Mouse (Mus musculus) WW6 (cell line): ENCODE results near the gene Ndufa4l2.

Experiments used
- DNase-seq: peaks from one replicate; pipeline ENCODE4 v3.0.0-alpha.2; 2013; ENCODE audit warnings: low read depth, low spot score

Ndufa4l2 gene

DNA sequence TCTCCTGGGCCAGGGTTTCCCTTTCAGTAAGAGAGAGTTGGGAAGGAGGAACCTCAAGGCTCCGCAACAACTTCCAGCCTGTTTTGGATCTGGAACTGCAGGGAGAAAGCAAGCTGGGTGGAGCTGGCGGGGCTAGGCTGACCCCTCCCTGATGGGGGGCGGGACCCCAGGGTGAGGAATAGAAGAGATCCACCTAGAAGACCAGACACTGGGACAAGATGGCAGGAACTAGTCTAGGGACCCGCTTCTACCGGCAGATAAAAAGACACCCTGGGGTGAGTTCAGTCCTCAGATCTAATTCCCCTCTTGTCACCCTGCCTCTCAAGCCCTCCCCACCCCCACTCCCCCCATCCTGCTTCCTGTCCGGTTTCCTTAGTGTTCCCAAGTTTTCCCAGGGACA lies at the start of gene Ndufa4l2:
Ndufa4l2 (plus strand) TSS at position 204 of the 400 bp plus-strand sequence.
- DNase-seq = no peak

DNA sequence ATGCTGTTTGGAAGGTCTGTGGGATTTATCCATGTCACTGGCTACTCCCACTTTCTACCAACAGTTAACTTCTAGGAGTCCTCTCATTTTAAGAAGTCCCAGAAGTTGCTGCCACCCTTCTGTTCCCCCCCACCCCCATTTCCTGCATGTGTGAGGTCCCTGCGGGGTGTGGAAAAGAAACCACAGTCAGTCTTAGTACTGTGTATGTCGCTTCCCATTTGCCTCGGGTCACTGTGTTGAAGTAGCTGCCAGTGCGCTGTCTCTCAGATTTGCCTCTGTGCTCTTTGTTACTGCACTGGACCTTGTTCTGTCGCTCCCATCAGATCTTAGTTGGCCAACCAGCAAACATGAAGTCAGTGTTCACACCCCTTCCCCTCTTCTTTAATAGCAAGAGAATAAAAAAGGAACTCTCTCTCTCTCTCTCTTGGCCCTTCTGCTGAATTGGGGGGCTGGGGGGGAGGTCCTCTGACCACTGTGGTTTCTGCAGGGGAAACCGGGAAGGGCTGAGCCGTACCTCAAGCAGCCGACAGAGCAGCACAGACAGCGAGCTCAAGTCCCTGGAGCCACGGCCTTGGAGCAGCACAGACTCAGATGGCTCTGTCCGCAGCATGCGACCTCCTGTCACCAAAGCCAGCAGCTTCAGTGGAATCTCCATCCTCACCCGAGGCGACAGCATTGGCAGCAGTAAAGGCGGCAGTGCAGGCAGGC lies 43.3 kb upstream of the Ndufa4l2 start:
- no peak for DNase-seq

DNA sequence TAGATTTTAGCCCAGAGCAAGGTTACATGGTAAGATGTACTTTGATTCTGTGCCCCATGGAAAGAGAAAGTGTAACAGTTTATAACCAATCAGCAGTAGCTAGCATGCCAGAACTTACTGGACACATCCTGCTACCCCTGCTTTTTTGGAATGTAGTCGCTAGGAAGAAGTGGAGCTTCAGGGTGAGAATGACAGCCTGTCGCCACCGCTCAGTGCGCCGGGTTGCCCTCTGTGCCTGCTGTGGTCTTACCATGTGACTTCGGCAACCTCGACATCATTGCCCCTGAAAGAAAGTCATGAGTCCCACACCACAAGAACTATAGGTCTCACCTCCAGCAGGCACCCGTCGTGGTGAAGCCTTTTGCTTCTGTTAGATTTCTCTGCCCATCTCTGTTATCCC lies 42.0 kb upstream of the Ndufa4l2 start:
- no peak for DNase-seq

DNA sequence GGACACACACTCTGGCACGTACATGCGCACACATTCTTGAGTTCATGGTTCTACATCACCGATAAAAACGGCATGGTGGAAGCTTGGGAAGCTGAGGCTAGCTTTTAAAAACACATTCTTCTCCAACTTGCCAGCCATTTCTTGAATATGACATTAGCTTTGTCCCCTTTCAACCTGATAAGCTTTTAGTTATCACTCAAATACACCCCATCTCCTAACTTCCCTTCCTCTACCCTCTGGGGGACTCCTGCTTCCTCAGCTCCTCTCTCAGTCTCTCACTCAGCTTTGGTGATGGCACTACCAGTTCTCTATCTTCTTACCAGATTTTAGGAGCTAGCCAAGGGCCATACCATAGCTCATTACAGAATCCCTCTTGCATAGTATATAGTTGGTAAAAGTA lies 39.6 kb upstream of the Ndufa4l2 start:
- DNase-seq = no peak

DNA sequence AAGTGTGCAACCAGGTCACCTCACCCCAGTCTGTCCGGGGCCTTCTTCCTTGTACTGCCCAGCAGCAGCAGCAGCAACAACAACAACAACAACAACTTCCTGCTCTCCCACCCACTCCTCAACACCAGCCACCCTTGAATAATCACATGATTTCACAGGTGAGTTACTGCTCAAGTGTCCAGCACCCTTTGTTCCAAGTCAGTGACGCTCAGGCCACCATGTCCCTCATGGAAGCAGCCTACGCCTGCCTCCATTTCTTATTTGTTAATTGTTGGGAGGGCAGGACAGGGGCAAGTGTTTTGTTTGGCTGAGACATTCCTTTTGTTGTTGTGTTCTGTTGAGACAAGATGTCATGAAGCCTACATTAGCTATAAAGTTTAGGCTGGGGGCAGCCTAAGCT lies 38.2 kb upstream of the Ndufa4l2 start:
- DNase-seq = no peak

DNA sequence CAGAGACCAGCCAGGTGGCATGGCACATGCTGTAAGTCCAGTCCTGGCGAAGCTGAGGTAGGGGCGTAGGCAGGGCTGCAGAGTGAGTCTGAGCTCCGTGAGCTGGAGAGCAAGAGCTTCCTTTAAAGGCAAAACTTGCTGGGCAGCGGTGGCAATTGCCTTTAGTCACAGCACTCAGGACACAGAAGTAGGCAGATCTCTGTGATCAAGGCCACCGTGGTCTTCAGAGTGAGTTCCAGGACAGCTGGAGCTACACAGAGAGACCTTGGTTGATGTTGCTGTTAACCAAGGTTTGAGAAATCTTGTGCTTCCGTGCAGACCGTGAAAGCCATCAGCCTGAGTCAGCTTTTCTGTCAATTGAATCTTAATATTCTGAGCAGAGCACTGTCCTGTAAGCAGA lies 37.5 kb upstream of the Ndufa4l2 start:
- DNase-seq = no peak

DNA sequence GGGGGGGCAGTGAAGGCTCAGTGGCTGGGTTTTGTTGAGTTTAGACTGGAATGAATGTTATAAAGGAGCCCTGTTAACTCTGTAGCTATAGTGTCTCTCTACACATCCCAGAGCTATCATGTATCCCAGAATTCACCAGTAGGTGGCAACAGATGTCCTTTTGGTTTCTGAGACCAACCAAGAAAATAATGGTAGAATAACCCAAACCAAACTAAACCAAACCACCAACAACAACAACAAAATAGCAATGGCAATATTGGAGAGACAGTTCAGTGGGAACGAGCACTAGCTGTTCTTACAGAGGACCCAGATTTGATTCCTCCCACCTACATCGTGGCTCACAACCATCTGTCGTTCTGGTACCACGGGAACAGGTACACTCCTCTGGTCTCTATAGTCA lies 35.6 kb upstream of the Ndufa4l2 start:
- DNase-seq = no peak

DNA sequence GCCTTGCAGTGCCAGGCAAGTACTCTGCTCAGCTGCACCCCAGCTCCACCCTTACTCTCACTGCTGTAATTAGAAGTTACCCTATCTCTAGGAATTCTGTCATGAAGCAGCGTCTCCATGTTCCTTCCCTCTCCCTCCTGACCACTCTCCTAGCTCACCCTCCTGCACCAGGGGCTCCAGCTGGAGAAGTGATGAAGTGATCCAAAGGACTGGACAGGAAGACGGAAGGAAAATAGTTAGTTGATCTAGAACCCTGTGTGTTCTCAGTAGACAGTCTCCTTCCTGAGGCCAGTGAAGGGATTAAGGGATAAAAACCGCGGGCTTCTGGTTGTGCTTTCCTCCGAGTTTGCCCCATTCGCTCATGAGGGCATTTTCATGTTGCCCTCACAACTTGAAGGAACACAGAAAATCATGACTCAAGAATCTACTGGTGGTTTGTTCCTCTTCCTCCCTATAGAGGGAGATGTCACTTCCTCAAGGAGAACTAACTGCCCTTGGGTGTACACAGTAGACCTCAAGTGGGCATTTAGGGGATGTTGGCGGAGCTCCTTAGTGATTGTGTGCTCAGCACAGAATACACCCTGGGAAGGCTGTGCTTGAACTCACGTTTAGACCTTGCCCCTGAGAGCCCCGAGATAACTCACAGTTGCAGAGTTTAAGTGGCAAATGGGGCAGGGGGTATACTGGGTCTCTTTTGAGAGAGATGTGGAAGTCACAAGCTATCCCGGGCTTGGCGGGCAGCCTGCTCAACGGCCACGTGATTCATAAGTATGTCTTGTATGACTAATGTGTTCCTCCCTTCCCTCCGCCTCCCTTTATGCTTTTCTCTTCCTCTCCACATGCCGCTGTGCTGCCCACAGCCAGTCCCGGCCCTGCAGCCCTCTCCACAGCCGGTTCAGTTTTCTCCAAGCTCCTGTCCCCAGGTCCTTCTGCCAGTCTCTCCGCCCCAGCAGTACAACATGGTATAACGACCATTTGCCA lies 33.6 kb upstream of the Ndufa4l2 start:
- DNase-seq = no peak

DNA sequence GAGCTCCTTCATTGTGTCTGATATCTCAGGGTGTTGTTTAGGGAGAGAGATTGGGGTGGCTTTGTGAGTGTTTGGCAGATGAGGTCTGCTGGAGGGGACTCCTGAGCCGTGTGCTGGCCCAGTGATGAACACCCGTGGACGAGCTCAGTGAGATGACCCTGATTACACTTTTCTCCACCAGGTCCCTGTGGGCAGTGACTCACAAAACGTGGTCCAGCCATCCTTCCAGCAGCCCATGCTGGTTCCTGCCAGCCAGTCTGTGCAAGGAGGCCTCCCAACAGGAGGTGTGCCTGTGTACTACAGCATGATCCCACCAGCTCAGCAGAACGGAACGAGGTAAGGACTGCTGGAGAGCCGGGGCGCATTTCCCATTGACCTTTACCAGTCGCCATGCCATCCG lies 29.5 kb upstream of the Ndufa4l2 start:
- no peak for DNase-seq

DNA sequence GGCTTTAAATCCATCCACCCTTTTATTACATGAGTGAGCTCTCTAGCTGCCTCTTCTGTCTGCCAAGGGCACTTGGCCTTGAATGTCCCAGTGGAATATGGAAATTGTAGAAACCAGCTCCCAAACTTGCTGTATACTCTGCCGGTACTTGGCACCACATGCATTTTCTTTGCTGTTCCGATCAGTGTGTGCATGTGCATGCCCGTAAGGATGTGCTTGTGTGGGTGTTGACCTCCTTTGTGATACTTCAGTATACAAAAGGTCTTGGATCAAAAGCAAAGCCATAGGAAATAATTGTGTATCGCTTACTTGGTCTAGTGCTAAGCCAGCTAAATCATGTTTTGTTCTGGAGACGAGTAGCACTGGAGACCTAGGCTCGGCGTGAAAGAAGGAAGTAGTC lies 25.9 kb upstream of the Ndufa4l2 start:
- no peak for DNase-seq

DNA sequence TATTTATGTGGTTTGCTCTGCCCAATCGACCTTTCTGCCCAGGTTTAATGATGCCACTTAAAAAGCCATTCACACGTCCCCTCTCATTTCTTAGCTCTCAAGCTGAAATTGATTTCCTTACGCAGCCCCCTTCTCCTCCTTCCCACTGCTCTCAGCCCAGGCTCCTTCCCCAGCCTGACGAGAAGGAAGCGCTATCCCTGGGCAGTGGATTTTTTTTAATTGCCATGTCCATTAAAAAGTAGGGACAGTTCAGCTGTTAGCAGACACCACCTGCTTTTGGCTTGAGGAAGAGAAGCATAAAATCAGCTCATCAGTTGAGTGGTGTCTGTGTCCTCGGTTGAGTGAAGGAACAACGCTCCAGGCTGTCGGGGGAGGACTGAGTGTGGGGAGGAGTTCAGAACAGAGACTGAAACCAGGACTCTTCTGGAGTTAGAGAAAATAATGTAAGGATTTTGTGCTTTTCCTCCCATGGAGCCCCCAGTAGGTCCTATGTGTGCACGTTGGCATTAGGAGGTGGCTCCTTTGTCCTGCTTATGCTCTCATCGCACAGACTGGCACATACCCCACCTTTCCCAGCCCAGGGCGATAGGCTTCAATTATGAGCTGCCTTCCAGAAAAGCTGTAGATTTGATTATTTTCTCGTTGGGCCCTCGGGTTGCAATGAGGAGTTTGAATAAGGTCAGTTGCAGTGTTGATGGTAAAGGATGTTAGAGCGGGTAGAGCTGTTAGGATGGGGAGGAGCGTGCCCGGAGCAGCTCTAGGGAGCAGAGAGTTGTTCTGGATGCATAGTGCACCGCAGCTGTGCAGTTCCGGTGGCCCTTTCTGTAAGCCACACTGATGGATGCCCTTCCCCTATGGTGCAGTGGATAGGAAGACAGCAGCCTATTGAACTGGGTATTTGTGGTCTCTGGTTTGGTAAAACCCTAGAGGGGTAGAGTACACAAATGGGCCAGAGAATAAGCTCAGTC lies 24.3 kb upstream of the Ndufa4l2 start:
- no peak for DNase-seq

DNA sequence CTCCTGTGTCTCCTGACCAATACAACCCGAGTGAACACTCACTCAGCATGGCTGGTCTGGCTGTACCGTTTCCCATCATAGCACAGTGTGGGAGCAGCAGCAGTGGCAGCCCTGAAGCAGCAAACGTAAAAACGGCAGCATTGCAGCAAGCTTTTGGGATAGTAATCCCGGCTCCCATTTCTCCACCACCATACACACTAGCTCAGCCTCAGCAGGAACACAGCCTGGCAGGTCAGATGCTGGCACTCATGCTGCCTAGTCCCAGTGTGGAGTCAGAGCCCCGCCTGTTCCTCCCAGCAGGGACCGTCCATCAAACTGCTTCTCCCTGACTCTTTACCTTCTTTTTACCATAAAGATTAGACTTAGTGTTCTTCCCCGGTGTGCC lies 23.6 kb upstream of the Ndufa4l2 start:
- DNase-seq = no peak

DNA sequence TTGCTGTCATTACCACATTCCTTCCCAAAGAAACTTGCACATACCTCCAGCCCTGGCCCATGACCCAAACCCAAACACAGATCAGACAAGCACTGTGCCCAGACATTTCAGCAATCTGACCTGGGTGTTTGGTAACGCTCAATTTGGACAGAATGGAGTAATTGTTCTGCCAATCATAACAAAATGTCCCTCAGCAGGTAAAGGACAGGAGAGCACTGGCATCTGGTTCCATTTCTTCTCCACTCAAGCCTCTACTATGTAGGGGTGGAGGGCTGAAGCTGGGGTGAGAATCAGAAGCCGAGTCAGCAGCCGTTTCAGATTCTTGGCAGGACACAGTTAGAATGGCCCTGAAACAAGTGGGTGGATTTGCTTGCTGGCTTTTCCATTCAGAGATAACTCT lies 22.6 kb upstream of the Ndufa4l2 start:
- no peak for DNase-seq

DNA sequence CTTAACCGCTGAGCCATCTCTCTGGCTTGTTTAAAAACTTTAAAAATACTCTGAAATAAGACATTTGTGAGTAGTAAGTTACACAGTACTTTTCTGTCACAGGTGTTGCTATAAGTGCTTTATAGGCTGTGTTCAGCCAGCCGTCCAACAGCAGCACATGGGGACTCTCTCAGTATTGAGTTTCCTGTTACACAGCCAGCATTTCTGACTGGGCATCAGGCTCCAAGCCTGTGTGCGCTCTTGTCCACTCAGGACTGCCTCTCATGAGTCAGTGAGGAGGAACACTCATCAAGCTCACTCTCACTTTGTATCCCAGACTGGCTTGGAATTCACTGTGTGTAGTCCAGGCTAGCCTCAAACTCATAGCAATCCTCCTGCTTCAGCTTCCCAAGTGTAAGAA lies 18.6 kb upstream of the Ndufa4l2 start:
- no peak for DNase-seq

DNA sequence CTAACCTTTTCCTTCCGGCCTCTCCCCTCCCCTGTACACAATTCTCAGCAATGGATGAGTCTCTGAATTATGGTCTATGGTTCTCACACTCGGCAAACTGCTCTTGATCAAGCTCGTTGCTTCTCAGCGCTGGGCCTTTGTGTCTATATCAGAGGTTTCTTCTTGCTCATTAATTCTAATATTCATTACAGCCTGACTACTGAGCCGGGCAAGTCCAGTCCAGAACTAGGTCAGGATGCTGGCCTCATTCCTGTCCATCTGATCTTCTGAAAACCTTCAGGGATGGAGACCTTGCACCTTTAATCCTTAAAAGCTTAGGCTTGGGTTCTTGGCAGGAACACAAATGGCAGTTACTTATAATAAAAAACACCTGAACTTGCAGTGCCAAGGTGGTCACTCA lies 15.3 kb upstream of the Ndufa4l2 start:
- no peak for DNase-seq

DNA sequence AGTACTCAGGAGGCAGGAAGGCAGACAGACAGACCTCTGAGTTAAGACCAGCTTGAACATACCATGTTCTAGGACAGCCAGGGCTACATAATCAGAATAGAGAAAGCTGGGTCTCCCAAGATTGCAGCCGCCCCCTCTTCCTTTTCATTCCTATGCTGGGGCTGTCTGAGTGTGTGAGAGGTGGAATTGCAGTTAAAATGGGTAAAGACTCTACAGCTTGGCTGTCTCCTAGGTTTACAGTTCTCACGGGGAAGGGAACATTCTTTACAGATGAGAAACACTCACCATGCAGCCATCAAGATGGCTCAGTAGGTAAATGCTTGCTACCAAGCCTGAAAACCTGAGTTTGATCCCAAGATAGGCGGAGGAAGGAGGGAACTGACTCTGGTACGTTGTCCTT lies 14.7 kb upstream of the Ndufa4l2 start:
- no peak for DNase-seq

DNA sequence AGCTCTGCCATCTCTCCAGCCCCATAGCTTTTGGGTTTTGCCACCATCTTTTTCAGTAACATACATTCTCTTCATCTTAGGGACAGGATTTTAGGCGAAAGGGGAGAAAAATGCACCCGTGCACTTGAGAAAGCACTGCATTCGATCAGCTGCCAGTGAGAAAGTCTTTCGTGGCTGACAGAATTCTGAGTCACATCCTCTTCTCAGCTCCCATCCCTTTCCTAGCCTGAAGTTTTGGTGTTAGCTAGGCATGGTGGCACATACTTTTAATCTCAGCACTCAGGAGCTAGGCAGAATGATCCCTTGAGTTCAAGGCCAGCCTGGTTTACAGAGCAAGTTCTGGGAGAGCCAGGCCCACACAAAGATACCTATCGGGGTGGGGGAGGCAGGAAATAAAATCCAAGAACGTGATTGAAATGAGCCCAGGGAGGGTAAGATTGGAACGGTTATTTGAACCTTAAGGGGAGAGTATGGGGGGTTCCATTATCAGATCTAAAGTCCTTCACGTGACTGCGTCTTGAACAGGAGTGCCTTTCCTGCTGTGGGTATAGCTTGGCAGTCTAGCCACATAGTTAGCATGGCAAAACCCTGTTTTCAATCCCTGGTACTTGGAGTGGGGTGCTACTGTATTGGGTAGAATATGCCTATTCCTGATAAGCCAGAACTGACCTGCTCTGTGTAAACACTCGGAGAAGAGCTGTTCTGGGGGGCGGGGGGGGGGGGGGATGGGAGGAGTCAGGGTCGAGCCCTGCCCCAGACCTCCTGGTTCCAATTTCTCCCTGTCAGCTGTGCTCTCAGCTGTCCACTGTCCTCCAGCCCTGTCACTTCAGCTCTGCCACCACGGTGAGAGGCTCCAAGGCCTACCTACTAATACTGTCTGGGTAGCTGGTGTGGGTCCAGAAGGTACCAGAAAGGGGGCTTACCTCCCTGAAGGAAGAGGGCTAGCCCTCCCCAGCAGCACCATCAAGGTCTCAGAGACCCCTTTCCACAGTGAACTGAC lies 13.6 kb upstream of the Ndufa4l2 start, which contains the start of gene Stac3:
Stac3 (plus strand) TSS at position 793 of the 1,000 bp plus-strand sequence.
- DNase-seq = no peak

DNA sequence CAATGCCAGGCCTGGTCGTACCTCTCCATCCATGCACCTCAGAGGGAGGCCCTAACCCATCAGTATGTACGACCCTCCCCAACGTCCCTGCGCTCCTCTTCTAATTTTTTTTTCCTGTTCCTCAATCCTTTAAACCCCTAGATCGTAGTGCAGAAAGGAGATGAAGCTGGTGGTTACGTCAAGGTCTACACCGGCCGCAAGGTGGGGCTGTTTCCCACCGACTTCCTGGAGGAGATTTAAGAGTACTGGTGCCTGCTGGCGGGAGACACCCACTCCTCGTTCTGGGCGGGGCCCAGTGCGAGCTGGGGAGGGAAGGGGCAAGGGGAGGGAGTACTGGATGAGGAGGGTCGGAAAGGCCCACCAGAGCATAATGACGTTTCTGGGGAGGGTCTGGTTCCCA lies 6.5 kb upstream of the Ndufa4l2 start:
- peak; percentile 76 for DNase-seq

DNA sequence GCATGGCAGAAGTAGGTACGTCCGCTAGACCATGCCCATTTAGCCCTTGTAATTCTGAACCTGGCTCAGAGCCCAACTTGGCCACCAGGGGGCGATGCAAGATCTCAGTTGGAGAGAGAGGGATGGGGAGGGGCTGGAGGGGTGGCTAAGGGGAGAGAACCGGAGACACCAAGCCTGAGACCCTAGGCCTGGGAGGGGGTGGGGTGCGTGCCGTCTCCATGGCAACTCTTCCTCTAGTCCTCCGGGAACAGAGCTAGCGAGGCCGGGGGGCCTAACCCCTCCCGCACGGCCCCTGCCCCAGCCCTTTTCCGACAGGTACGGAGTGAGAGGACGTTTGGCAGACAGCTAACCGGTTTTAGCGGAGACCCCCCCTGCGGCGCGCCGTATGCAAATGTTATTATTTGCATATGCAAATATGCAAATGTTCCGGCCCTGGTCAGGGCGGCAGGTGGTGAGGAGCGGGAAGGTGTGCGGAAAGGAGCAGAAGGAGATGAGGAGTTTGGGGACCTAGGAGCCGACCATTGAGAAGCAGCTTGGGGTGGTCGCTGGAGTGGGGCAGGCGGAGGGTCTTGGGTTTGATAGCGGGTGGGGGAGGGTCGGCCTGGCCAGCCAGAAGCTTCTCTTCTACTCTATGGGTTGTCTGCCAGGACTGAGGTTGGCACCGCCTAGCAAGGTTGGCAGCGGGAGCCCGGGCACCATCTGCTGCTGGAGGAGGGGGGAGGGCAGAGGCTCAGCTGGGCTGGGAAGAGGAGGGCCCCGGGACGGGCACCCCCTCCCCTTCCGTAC lies 5.5 kb upstream of the Ndufa4l2 start:
- DNase-seq = peak; percentile 89
